Mouse (Mus musculus) hematopoietic stem cell, adult 5-6 weeks (primary cell): ENCODE measurements around the gene Zfp106. TPM values are rescaled to one million over a fixed set of nuclear protein-coding genes. Genes with fewer than 3 reads are reported as not detected.

ENCODE experiments used
- ATAC-seq, 2 experiments: fragments of 125-278 bp in 1 of 2; replicated peaks in 1 of 2; 2 replicates each; pipeline ENCODE4 v1.8.0; 2016 to 2017; ENCODE audit warnings: inconsistent platforms in 2 of 2, mild to moderate bottlenecking in 2 of 2, moderate number of reproducible peaks in 2 of 2, low read depth in 1 of 2, moderate TSS enrichment in 1 of 2; ENCODE audit not compliant: low FRiP score in 2 of 2, poor library complexity in 2 of 2, severe bottlenecking in 2 of 2, insufficient read depth in 1 of 2, low TSS enrichment in 1 of 2
- total RNA-seq: library from RNA; stranded (forward); fragments of 172-1452, 232-1000 nt; gene quantifications from 2 replicates; pipeline ENCODE4 v1.2.3, GENCODE M21; 2017

The Zfp106 gene
- total RNA-seq, 1 experiment from 2014 or later = 85.1 TPM

- ATAC-seq = peak; percentile 82 to 88
These were observed 63.6 kb downstream of the Zfp106 start for GRCm38 (mm10) chr2:120499971-120500471.

DNA sequence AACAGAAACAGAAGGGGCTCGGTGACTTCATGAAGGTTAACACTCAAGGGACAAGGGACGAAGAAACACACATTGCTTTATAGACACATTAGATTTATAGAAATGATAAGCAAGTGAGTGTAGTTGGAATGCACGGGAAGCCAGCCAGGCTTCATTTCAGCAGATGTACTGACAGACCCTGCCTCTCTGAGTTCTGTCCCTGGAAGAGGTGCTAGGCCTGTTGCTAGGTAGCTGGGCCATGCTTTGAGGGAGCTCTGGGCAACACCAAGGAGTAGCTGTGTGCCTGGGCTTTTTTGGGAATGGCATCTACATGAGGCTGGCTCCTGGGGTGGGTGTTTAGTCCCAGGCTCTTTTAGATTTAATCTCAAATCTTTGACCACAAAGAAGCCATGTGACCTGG is 67.1 kb downstream of the Zfp106 start:
- no peak for ATAC-seq

DNA sequence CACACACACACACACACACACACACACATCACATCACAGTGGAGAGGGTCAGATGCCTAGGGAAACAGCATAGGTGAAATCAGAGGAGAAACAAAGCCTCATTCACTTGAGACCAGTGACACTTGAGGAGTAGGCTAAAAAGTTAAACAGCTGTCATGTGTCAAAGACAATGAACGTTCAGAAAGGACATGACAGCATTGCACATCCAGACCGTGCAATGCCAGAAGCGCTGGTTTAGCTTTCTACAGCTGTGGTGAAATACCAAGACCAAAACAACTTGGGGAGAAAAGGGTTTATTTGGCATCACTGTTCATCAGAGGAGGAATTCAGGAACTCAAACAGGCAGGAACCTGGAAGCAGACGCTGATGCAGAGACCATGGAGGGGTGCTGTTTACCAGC is 70.4 kb downstream of the Zfp106 start:
- no peak for ATAC-seq

- ATAC-seq = no peak; a peak in 1 of 4 replicates
These were observed 79.4 kb downstream of the Zfp106 start for GRCm38 (mm10) chr2:120484241-120484640.

GRCm38 (mm10) chr2:120482506-120483389 is 80.9 kb downstream of the Zfp106 start:
- ATAC-seq = no peak

DNA sequence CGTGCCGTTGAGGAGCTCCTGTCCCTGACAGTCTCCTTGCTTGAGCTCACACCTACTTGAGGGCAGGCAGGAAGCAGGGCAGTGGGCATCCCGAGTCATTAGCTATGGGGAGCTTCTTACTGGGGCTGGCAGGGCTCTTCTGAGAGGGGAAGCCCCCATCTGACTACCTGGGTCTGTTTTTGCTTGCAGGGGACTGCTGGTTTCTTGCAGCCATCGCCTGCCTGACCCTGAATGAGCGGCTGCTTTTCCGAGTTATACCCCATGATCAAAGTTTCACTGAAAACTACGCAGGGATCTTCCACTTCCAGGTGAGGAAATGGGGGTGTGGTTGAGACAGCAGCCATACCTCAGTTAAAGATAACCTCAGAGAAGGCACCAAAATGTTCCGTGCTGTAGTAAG is 81.7 kb downstream of the Zfp106 start:
- no peak for ATAC-seq

GRCm38 (mm10) chr2:120478600-120478999 is 85.0 kb downstream of the Zfp106 start:
- peak; percentile 75 for ATAC-seq

GRCm38 (mm10) chr2:120476277-120477087 is 87.2 kb downstream of the Zfp106 start:
- no peak for ATAC-seq

DNA sequence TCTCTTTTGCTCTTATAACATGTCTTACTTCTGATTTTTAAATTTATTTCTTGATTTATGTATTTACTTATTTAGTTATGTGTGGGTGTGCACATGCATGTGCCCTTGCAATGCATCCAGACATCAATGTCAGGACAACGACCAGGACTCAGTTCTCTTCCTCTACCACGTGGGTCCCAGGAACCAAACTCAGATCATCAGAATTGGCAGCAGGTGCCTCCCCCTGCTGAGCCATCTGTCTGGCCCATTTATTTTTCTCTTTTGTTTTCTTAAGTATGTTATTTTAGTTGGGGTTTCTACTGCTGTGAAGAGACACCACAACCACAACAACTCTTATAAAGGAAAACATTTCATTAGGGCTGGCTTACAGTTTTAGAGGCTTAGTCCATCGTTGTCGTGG is 92.8 kb downstream of the Zfp106 start:
- no peak for ATAC-seq

DNA sequence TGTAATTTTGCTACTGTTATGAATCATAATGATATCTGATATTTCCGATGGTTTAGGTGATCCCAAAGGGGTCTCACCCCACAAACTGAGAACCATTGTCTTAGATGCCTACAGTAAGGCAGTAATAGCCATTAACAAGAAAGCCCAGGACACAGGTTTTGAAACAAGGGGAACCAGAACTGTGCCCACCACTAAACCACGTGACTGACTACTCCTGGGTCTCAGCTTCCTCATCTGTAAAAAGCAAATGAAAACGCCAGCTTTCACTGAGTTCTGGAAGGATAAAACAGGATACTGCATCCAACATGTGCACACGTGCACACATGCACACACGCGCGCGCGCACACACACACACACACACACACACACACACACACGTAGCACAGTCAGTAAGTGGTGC is 93.9 kb downstream of the Zfp106 start:
- peak; percentile 33 to 55; a peak in 2 of 4 replicates for ATAC-seq

DNA sequence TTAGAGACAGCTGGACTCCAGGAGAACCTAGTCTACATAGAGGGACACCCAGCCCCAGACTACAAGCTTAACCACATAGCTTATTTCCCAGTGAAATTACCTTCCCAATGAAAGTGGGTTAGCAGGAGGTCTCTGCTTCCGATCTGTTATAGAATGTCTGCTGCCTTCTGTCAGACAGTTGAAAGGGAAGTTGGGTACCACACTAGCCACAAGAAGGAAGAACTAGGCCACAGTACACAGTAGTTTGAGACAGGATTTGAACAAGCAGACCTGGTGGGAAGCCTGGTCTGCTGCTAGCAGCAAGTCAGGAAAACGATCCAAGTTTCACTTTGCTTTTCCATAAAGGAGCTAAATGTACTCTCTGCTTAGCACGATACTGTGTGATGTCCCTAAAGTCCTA is 94.4 kb downstream of the Zfp106 start:
- peak; percentile 62 to 84 for ATAC-seq

DNA sequence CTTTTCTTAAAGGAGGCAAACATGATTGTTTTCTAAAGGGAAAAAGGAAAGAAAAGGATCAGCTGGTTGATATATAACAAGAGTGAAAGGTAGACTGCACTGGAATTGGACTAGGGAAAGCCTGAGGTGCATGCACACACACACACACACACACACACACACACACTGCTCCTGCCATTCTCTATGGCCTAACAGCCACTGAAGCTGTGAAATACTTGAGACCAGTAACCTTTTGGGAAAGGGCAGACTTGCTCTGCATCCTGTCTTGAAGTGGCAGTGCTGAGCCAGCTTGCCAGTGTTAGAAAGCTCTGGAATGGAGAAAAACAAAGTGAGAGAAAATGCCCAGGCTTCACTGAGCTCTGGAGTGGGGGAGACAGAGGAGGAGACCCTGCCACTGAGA is 95.6 kb downstream of the Zfp106 start:
- ATAC-seq = no peak

GRCm38 (mm10) chr2:120465397-120465785 is 98.3 kb downstream of the Zfp106 start:
- ATAC-seq = no peak

- ATAC-seq = no peak
These were observed 98.8 kb downstream of the Zfp106 start for GRCm38 (mm10) chr2:120464732-120465396.

- no peak for ATAC-seq
These were observed 99.6 kb downstream of the Zfp106 start for GRCm38 (mm10) chr2:120464091-120464490.

DNA sequence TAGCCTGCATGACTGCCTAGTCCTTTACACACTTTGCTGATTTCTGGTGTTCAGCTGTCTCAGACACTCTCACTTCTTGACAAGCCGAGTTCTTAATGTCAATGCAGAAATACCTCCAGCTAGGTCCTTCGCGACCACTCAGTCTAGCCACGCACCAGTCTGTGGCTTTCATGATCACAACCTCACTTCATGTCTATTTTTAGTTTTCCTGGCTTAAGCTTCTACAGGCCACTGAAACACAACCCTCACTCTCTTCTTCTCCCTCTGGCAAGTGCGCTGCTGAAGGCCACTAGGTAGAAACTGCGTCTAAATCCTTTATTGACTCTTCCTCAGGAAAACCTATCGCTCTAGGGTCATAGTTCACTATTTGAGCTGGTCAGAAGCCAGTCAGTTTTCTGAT is 100.3 kb downstream of the Zfp106 start:
- no peak for ATAC-seq

- ATAC-seq = no peak
These were observed 103.4 kb downstream of the Zfp106 start for GRCm38 (mm10) chr2:120460216-120460615.
